Mouse (Mus musculus): ENCODE data around the gene Pdzrn3. TPM values are rescaled to one million over a fixed set of nuclear protein-coding genes. Genes with fewer than 3 reads are reported as not detected.
A peak's percentile ranks its signal among the peaks of the same experiment; 100 is the strongest.

Gene Pdzrn3
- polyA plus RNA-seq, 1 experiment from 2014 or later = 8.2 TPM

GRCm38 (mm10) chr6:101269335-101270094 lies 108.2 kb downstream of the Pdzrn3 start:
- Histone ChIP-seq H3K9me3 (ENCODE audit: control insufficient read depth, low read length) (no peaks in the 10 kb centered on the region), H3K36me3 (ENCODE audit: control insufficient read depth, insufficient read depth, low read length) (no peaks in the 10 kb centered on the region), H3K27me3 (ENCODE audit: control insufficient read depth, insufficient read depth, low read depth, low read length) (no peaks in the 10 kb centered on the region), H3K4me1 (replicated peaks; ENCODE audit: control insufficient read depth, insufficient read depth, low read length) (peaks cover 63% of the 10 kb centered on the region), H3K4me2 (ENCODE audit: low read depth, low read length) (no peak overlapping the region), H3K4me3 (ENCODE audit: low read length) (no peak overlapping the region), H3K27ac (ENCODE audit: low read length) (peak overlapping the region; percentile 43), H3K9ac (ENCODE audit: low read length) (peak overlapping the region; percentile 28; the same call in 1 of the 2 replicates)
- no peak for ATAC-seq (ENCODE audit: low read depth)
- 54% methylated on average over 10 of the region's 10 CpGs for WGBS

- H3K27ac ChIP-seq (ENCODE audit: low read length) = no peak overlapping the region
- WGBS = 47% methylated on average over 1 of the region's 1 CpGs
These were observed 109.4 kb downstream of the Pdzrn3 start for GRCm38 (mm10) chr6:101268266-101268665.

GRCm38 (mm10) chr6:101266787-101267186 lies 110.9 kb downstream of the Pdzrn3 start:
- Histone ChIP-seq H3K36me3 (ENCODE audit: control insufficient read depth, insufficient read depth, low read length) (no peaks in the 10 kb centered on the region), H3K4me1 (replicated peaks; ENCODE audit: control insufficient read depth, insufficient read depth, low read length) (peaks cover 54% of the 10 kb centered on the region), H3K4me2 (ENCODE audit: low read depth, low read length) (no peak overlapping the region), H3K27me3 (ENCODE audit: control insufficient read depth, insufficient read depth, low read depth, low read length) (no peaks in the 10 kb centered on the region), H3K9ac (ENCODE audit: low read length) (no peak overlapping the region), H3K4me3 (ENCODE audit: low read length) (no peak overlapping the region), H3K9me3 (ENCODE audit: control insufficient read depth, low read length) (no peaks in the 10 kb centered on the region), H3K27ac (ENCODE audit: low read length) (no peak overlapping the region)
- ATAC-seq (ENCODE audit: low read depth) = peak; percentile 70
- WGBS = 16% methylated on average over 1 of the region's 1 CpGs

More at GRCm38 (mm10) chr6:101268266-101268665, 109.4 kb downstream of the Pdzrn3 start:
- H3K27me3 ChIP-seq (ENCODE audit: control insufficient read depth, insufficient read depth, low read depth, low read length) = no peaks in the 10 kb centered on the region
- H3K9me3 ChIP-seq (ENCODE audit: control insufficient read depth, low read length) = no peaks in the 10 kb centered on the region
- no peak overlapping the region for H3K4me2 ChIP-seq (ENCODE audit: low read depth, low read length)
- H3K4me1 ChIP-seq (replicated peaks; ENCODE audit: control insufficient read depth, insufficient read depth, low read length) = peaks cover 57% of the 10 kb centered on the region
- no peak for ATAC-seq (ENCODE audit: low read depth)
- no peak overlapping the region for H3K9ac ChIP-seq (ENCODE audit: low read length)
- H3K4me3 ChIP-seq (ENCODE audit: low read length) = no peak overlapping the region
- H3K36me3 ChIP-seq (ENCODE audit: control insufficient read depth, insufficient read depth, low read length) = no peaks in the 10 kb centered on the region

GRCm38 (mm10) chr6:101263544-101263943 lies 114.2 kb downstream of the Pdzrn3 start:
- peaks cover 27% of the 10 kb centered on the region for H3K4me1 ChIP-seq (replicated peaks; ENCODE audit: control insufficient read depth, insufficient read depth, low read length)
- 51% methylated on average over 4 of the region's 4 CpGs for WGBS
- no peaks in the 10 kb centered on the region for H3K27me3 ChIP-seq (ENCODE audit: control insufficient read depth, insufficient read depth, low read depth, low read length)
- H3K9ac ChIP-seq (ENCODE audit: low read length) = no peak overlapping the region
- no peaks in the 10 kb centered on the region for H3K36me3 ChIP-seq (ENCODE audit: control insufficient read depth, insufficient read depth, low read length)
- ATAC-seq (ENCODE audit: low read depth) = no peak
- no peak overlapping the region for H3K27ac ChIP-seq (ENCODE audit: low read length)
- H3K4me3 ChIP-seq (ENCODE audit: low read length) = no peak overlapping the region
- H3K9me3 ChIP-seq (ENCODE audit: control insufficient read depth, low read length) = no peaks in the 10 kb centered on the region
- H3K4me2 ChIP-seq (ENCODE audit: low read depth, low read length) = no peak overlapping the region

GRCm38 (mm10) chr6:101261513-101261912 lies 116.2 kb downstream of the Pdzrn3 start:
- no peaks in the 10 kb centered on the region for H3K27me3 ChIP-seq (ENCODE audit: control insufficient read depth, insufficient read depth, low read depth, low read length)
- H3K36me3 ChIP-seq (ENCODE audit: control insufficient read depth, insufficient read depth, low read length) = no peaks in the 10 kb centered on the region
- no peak overlapping the region for H3K4me2 ChIP-seq (ENCODE audit: low read depth, low read length)
- ATAC-seq (ENCODE audit: low read depth) = peak; percentile 30; the same call in 1 of the 2 replicates
- 3% methylated on average over 4 of the region's 4 CpGs for WGBS
- no peaks in the 10 kb centered on the region for H3K9me3 ChIP-seq (ENCODE audit: control insufficient read depth, low read length)
- H3K27ac ChIP-seq (ENCODE audit: low read length) = no peak overlapping the region
- no peak overlapping the region for H3K9ac ChIP-seq (ENCODE audit: low read length)
- H3K4me1 ChIP-seq (replicated peaks; ENCODE audit: control insufficient read depth, insufficient read depth, low read length) = peaks cover 11% of the 10 kb centered on the region; the same call in 1 of the 2 replicates
- H3K4me3 ChIP-seq (ENCODE audit: low read length) = no peak overlapping the region

GRCm38 (mm10) chr6:101259411-101259810 lies 118.3 kb downstream of the Pdzrn3 start:
- no peaks in the 10 kb centered on the region for H3K27me3 ChIP-seq (ENCODE audit: control insufficient read depth, insufficient read depth, low read depth, low read length)
- H3K4me3 ChIP-seq (ENCODE audit: low read length) = no peak overlapping the region
- no peak overlapping the region for H3K9ac ChIP-seq (ENCODE audit: low read length)
- no peak for ATAC-seq (ENCODE audit: low read depth)
- H3K27ac ChIP-seq (ENCODE audit: low read length) = no peak overlapping the region
- peaks cover 20% of the 10 kb centered on the region for H3K4me1 ChIP-seq (replicated peaks; ENCODE audit: control insufficient read depth, insufficient read depth, low read length)
- no peak overlapping the region for H3K4me2 ChIP-seq (ENCODE audit: low read depth, low read length)
- no peaks in the 10 kb centered on the region for H3K36me3 ChIP-seq (ENCODE audit: control insufficient read depth, insufficient read depth, low read length)
- 61% methylated on average over 5 of the region's 5 CpGs for WGBS
- no peaks in the 10 kb centered on the region for H3K9me3 ChIP-seq (ENCODE audit: control insufficient read depth, low read length)

- peaks cover 28% of the 10 kb centered on the region for H3K4me1 ChIP-seq (replicated peaks; ENCODE audit: control insufficient read depth, insufficient read depth, low read length)
- no peak overlapping the region for H3K9ac ChIP-seq (ENCODE audit: low read length)
- H3K27me3 ChIP-seq (ENCODE audit: control insufficient read depth, insufficient read depth, low read depth, low read length) = no peaks in the 10 kb centered on the region
- H3K9me3 ChIP-seq (ENCODE audit: control insufficient read depth, low read length) = no peaks in the 10 kb centered on the region
- H3K36me3 ChIP-seq (ENCODE audit: control insufficient read depth, insufficient read depth, low read length) = no peaks in the 10 kb centered on the region
- WGBS = 86% methylated on average over 6 of the region's 6 CpGs
- no peak overlapping the region for H3K27ac ChIP-seq (ENCODE audit: low read length)
- H3K4me2 ChIP-seq (ENCODE audit: low read depth, low read length) = no peak overlapping the region
- no peak for ATAC-seq (ENCODE audit: low read depth)
- no peak overlapping the region for H3K4me3 ChIP-seq (ENCODE audit: low read length)
These were observed 120.3 kb downstream of the Pdzrn3 start for GRCm38 (mm10) chr6:101257418-101257817.

- Histone ChIP-seq H3K4me1 (replicated peaks; ENCODE audit: control insufficient read depth, insufficient read depth, low read length) (peaks cover 44% of the 10 kb centered on the region), H3K9ac (ENCODE audit: low read length) (no peak overlapping the region), H3K4me3 (ENCODE audit: low read length) (no peak overlapping the region), H3K4me2 (ENCODE audit: low read depth, low read length) (no peak overlapping the region), H3K36me3 (ENCODE audit: control insufficient read depth, insufficient read depth, low read length) (no peaks in the 10 kb centered on the region), H3K27me3 (ENCODE audit: control insufficient read depth, insufficient read depth, low read depth, low read length) (no peaks in the 10 kb centered on the region), H3K27ac (ENCODE audit: low read length) (no peak overlapping the region), H3K9me3 (ENCODE audit: control insufficient read depth, low read length) (no peaks in the 10 kb centered on the region)
- 51% methylated on average over 4 of the region's 4 CpGs for WGBS
- no peak for ATAC-seq (ENCODE audit: low read depth)
These were observed 123.0 kb downstream of the Pdzrn3 start for GRCm38 (mm10) chr6:101254652-101255051.

- H3K27ac ChIP-seq (ENCODE audit: low read length) = peak overlapping the region; percentile 94
- peaks cover 40% of the 10 kb centered on the region for H3K4me1 ChIP-seq (replicated peaks; ENCODE audit: control insufficient read depth, insufficient read depth, low read length)
- H3K36me3 ChIP-seq (ENCODE audit: control insufficient read depth, insufficient read depth, low read length) = no peaks in the 10 kb centered on the region
- no peak overlapping the region for H3K9ac ChIP-seq (ENCODE audit: low read length)
- ATAC-seq (ENCODE audit: low read depth) = no peak
- H3K9me3 ChIP-seq (ENCODE audit: control insufficient read depth, low read length) = no peaks in the 10 kb centered on the region
- H3K27me3 ChIP-seq (ENCODE audit: control insufficient read depth, insufficient read depth, low read depth, low read length) = no peaks in the 10 kb centered on the region
- no peak overlapping the region for H3K4me3 ChIP-seq (ENCODE audit: low read length)
- no peak overlapping the region for H3K4me2 ChIP-seq (ENCODE audit: low read depth, low read length)
- 55% methylated on average over 12 of the region's 12 CpGs for WGBS
These were observed 125.6 kb downstream of the Pdzrn3 start for GRCm38 (mm10) chr6:101251916-101252603.

Measured in lung, embryonic 16.5 days (tissue).